Comparison of ENCODE assay signal across 7 mouse cellular contexts in genomic region chr11:78550168-78551058, GRCm38 (mm10). TPM values are rescaled to one million over a fixed set of nuclear protein-coding genes. Genes with fewer than 3 reads are reported as not detected.
DNase-seq lines count a peak whose midpoint lies in the region; ATAC-seq and TF ChIP-seq lines count a peak whose summit lies in the region.

Gene Tmem97, minus strand, starts transcription at chr11:78550777.

- H3K27ac ChIP-seq in embryonic facial prominence, embryonic 10.5 days (replicated peaks), result peak within 1 kb of the TSS; percentile 89
- H3K27ac ChIP-seq in intestine, postnatal 0 days (ENCODE audit: low read depth, low read length), result peak within 1 kb of the TSS; percentile 89
- H3K27ac ChIP-seq in midbrain, embryonic 12.5 days (replicated peaks), result peak within 1 kb of the TSS; percentile 83
- peak within 1 kb of the TSS; percentile 63 for H3K27ac ChIP-seq in small intestine, adult 2 months (ENCODE audit: insufficient read depth, low read depth, low read length)

- TF ChIP-seq POLR2A in small intestine, adult 2 months (IDR thresholded peaks at IDR 0.05; ENCODE audit: low read depth, low read length), result peak; percentile 64

- ATAC-seq in intestine, postnatal 0 days, result peak; percentile 96
- ATAC-seq in midbrain, embryonic 12.5 days (ENCODE audit: low FRiP score, low read depth), result peak; percentile 100

- WGBS in embryonic facial prominence, embryonic 10.5 days, result under 1% methylated on average over 60 of the region's 60 CpGs
- under 1% methylated on average over 60 of the region's 60 CpGs for WGBS in intestine, postnatal 0 days
- under 1% methylated on average over 60 of the region's 60 CpGs for WGBS in midbrain, embryonic 12.5 days
- under 1% methylated on average over 60 of the region's 60 CpGs for WGBS in small intestine, adult 2 months

- intact Hi-C loops in left cerebral cortex, postnatal 4 days (cut with DNase I), result loop anchor here (10.0 kb wide), 1 partner anchor 404 kb away; no protein-coding TSS in a partner anchor

- peak; percentile 48 for TF ChIP-seq CTCF in intestine, postnatal 0 days (IDR thresholded peaks at IDR 0.05; ENCODE audit: low read depth)
- TF ChIP-seq CTCF in small intestine, adult 2 months (IDR thresholded peaks at IDR 0.05; ENCODE audit: extremely low read depth, insufficient read length, insufficient replicate concordance, low read depth, low read length), result peak; percentile 17; the same call in 1 of the 2 replicates

- peaks cover 19% of the 10 kb centered on the region for H3K36me3 ChIP-seq in embryonic facial prominence, embryonic 10.5 days (replicated peaks)
- H3K36me3 ChIP-seq in intestine, postnatal 0 days (ENCODE audit: control insufficient read depth, insufficient read depth), result 0 out of 2 replicates have a peak, but pooled peaks cover 4% of the 10 kb centered on the region
- 0 out of 2 replicates have a peak, but pooled peaks cover 5% of the 10 kb centered on the region for H3K36me3 ChIP-seq in midbrain, embryonic 12.5 days
- H3K36me3 ChIP-seq in small intestine, adult 2 months (ENCODE audit: control insufficient read depth, insufficient read depth, low read length), result no peaks in the 10 kb centered on the region

- peaks cover 26% of the 10 kb centered on the region for H3K4me1 ChIP-seq in embryonic facial prominence, embryonic 10.5 days
- H3K4me1 ChIP-seq in intestine, postnatal 0 days (replicated peaks; ENCODE audit: control insufficient read depth, insufficient read depth, low read length), result 0 out of 2 replicates have a peak, but pooled peaks cover 8% of the 10 kb centered on the region
- peaks cover 20% of the 10 kb centered on the region for H3K4me1 ChIP-seq in midbrain, embryonic 12.5 days
- peaks cover 30% of the 10 kb centered on the region; the same call in 1 of the 2 replicates for H3K4me1 ChIP-seq in small intestine, adult 2 months (ENCODE audit: control insufficient read depth, insufficient read depth, insufficient read length, low read length)

- peak within 1 kb of the TSS; percentile 84 for H3K4me3 ChIP-seq in embryonic facial prominence, embryonic 10.5 days
- H3K4me3 ChIP-seq in intestine, postnatal 0 days (ENCODE audit: low read depth, low read length), result peak within 1 kb of the TSS; percentile 65
- H3K4me3 ChIP-seq in midbrain, embryonic 12.5 days, result peak within 1 kb of the TSS; percentile 62
- peak within 1 kb of the TSS; percentile 80 for H3K4me3 ChIP-seq in small intestine, adult 2 months (ENCODE audit: low read depth, low read length)

- peaks cover 7% of the 10 kb centered on the region; the same call in 1 of the 2 replicates for H3K9me3 ChIP-seq in embryonic facial prominence, embryonic 10.5 days
- H3K9me3 ChIP-seq in intestine, postnatal 0 days (ENCODE audit: control insufficient read depth), result no peaks in the 10 kb centered on the region
- no peaks in the 10 kb centered on the region for H3K9me3 ChIP-seq in midbrain, embryonic 12.5 days

- H3K9ac ChIP-seq in intestine, postnatal 0 days (ENCODE audit: low read depth, low read length), result peak within 1 kb of the TSS; percentile 71
- peak within 1 kb of the TSS; percentile 69 for H3K9ac ChIP-seq in midbrain, embryonic 12.5 days (replicated peaks)

- peak within 1 kb of the TSS; percentile 84 for H3K4me2 ChIP-seq in intestine, postnatal 0 days (replicated peaks; ENCODE audit: low read depth)
- peak within 1 kb of the TSS; percentile 75 for H3K4me2 ChIP-seq in midbrain, embryonic 12.5 days (replicated peaks)

- peak; percentile 96 for DNase-seq in adrenal gland, postnatal 10 days
- peak; percentile 97 for DNase-seq in embryonic facial prominence, embryonic 10.5 days (ENCODE audit: low spot score)
- DNase-seq in gonadal fat pad, adult 2 months (ENCODE audit: low read depth), result no peak
- peak; percentile 97 for DNase-seq in left cerebral cortex, postnatal 4 days

- no peaks in the 10 kb centered on the region for H3K27me3 ChIP-seq in embryonic facial prominence, embryonic 10.5 days (replicated peaks; ENCODE audit: low read depth, poor library complexity, severe bottlenecking)
- no peaks in the 10 kb centered on the region for H3K27me3 ChIP-seq in intestine, postnatal 0 days (replicated peaks; ENCODE audit: control insufficient read depth, insufficient read depth, low read length)
- H3K27me3 ChIP-seq in midbrain, embryonic 12.5 days, result no peaks in the 10 kb centered on the region
- no peaks in the 10 kb centered on the region for H3K27me3 ChIP-seq in small intestine, adult 2 months (ENCODE audit: control insufficient read depth, insufficient read depth, low read length)

RNA-seq across cellular contexts. Expression of gene Tmem97, which starts in this region (rescaled TPM):
- total RNA-seq in adrenal gland, postnatal 10 days (2021), result 10 to 100 TPM; 39.1 to 40.9 TPM
- polyA plus RNA-seq in embryonic facial prominence, embryonic 10.5 days (2016; fragmentation: Nextera tagmentation; extraction: Ambion mirVana), result 89.6 and 96.6 TPM in 2 replicates
- polyA plus RNA-seq in gonadal fat pad, adult 2 months (2012; rRNA removed), result 28.2 and 31.0 TPM in 2 replicates
- 83.9 and 86.9 TPM in 2 replicates for polyA plus RNA-seq in intestine, postnatal 0 days (2015; fragmentation: Nextera tagmentation; extraction: Ambion mirVana)
- 10 to 100 TPM; 26.5 to 31.1 TPM for total RNA-seq in left cerebral cortex, postnatal 4 days (2021)
- polyA plus RNA-seq in midbrain, embryonic 12.5 days (2016; fragmentation: Nextera tagmentation; extraction: Ambion mirVana), result 47.2 and 51.7 TPM in 2 replicates
- 32.4 and 47.0 TPM in 2 replicates for polyA plus RNA-seq in small intestine, adult 2 months (2012; rRNA removed)
